Mouse (Mus musculus) liver (tissue): ENCODE data around the gene Rufy3.
A peak's percentile ranks its signal among the peaks of the same experiment; 100 is the strongest.

Experiments used
- DNase-seq: peaks from one replicate; pipeline ENCODE4 v3.0.0-alpha.2; 2020; ENCODE audit warnings: mixed read lengths

The Rufy3 gene

GRCm38 (mm10) chr5:88575506-88576338 lies 10.9 kb downstream of the Rufy3 start:
- DNase-seq, result no peak

- DNase-seq, result no peak
Measured at GRCm38 (mm10) chr5:88580681-88581080, 15.8 kb downstream of the Rufy3 start.

GRCm38 (mm10) chr5:88581343-88581742 lies 16.5 kb downstream of the Rufy3 start:
- no peak for DNase-seq

GRCm38 (mm10) chr5:88583271-88584031 lies 18.6 kb downstream of the Rufy3 start:
- DNase-seq, result no peak

- DNase-seq, result no peak
Measured at GRCm38 (mm10) chr5:88584061-88584460, 19.2 kb downstream of the Rufy3 start.

GRCm38 (mm10) chr5:88586407-88587174 lies 21.8 kb downstream of the Rufy3 start:
- no peak for DNase-seq

GRCm38 (mm10) chr5:88587211-88587934 lies 22.5 kb downstream of the Rufy3 start:
- DNase-seq, result peak; percentile 58

- DNase-seq, result no peak
Measured at GRCm38 (mm10) chr5:88588481-88588880, 23.6 kb downstream of the Rufy3 start.

- peak; percentile 32 for DNase-seq
Measured at GRCm38 (mm10) chr5:88593421-88594172, 28.8 kb downstream of the Rufy3 start.

GRCm38 (mm10) chr5:88594173-88594569 lies 29.3 kb downstream of the Rufy3 start:
- DNase-seq, result no peak

- no peak for DNase-seq
Measured at GRCm38 (mm10) chr5:88595537-88596455, 31.0 kb downstream of the Rufy3 start.

GRCm38 (mm10) chr5:88598961-88599360 lies 34.1 kb downstream of the Rufy3 start:
- DNase-seq, result no peak

GRCm38 (mm10) chr5:88602030-88602429 lies 37.2 kb downstream of the Rufy3 start:
- DNase-seq, result no peak

- DNase-seq, result no peak
Measured at GRCm38 (mm10) chr5:88602713-88603112, 37.9 kb downstream of the Rufy3 start.

- no peak for DNase-seq
Measured at GRCm38 (mm10) chr5:88604046-88604445, 39.2 kb downstream of the Rufy3 start.

GRCm38 (mm10) chr5:88604641-88605358 lies 40.0 kb downstream of the Rufy3 start:
- DNase-seq, result no peak

GRCm38 (mm10) chr5:88614129-88614528 lies 49.3 kb downstream of the Rufy3 start:
- DNase-seq, result no peak

GRCm38 (mm10) chr5:88616988-88617387 lies 52.1 kb downstream of the Rufy3 start:
- DNase-seq, result no peak

GRCm38 (mm10) chr5:88627545-88627944 lies 62.7 kb downstream of the Rufy3 start:
- DNase-seq, result peak; percentile 81

GRCm38 (mm10) chr5:88629125-88629524 lies 64.3 kb downstream of the Rufy3 start:
- DNase-seq, result no peak
